Mouse (Mus musculus): ENCODE data around the gene Gjb3. TPM values are rescaled to one million over a fixed set of nuclear protein-coding genes. Genes with fewer than 3 reads are reported as not detected.

The Gjb3 gene
- polyA plus RNA-seq, 1 experiment from 2014 or later = not detected

GRCm38 (mm10) chr4:127363331-127363730, 32.7 kb upstream of the Gjb3 start:
- ATAC-seq (ENCODE audit: low FRiP score) = no peak
- 67% methylated on average over 4 of the region's 4 CpGs for WGBS

DNA sequence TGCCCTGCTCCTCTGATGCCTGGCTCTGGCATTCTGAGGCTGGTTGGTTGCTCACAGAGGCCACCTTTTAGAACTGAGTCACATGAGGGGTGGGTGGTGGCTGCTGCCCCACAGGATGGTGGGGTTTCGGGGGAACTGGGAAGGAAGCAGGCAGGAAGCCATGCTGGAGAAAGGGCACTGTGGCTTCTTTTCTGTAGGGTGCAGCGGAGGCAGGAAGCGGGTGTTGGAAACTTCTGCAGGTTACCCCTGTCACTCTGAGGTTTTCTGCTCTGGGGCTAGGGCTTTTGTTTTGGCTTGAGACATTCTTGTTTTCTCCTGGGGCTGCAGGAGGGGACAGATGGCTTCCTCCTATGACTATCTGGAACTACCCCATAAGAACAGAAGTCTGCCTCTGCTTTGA, 31.9 kb upstream of the Gjb3 start:
- Histone ChIP-seq H3K9me3 (replicated peaks) (no peaks in the 10 kb centered on the region), H3K27ac (replicated peaks) (no peak overlapping the region), H3K4me3 (replicated peaks) (no peak overlapping the region), H3K4me2 (no peak overlapping the region), H3K4me1 (peaks cover 7% of the 10 kb centered on the region; the same call in 1 of the 2 replicates), H3K9ac (replicated peaks) (no peak overlapping the region), H3K36me3 (no peaks in the 10 kb centered on the region), H3K27me3 (replicated peaks) (no peaks in the 10 kb centered on the region)
- ATAC-seq (ENCODE audit: low FRiP score) = no peak
- 93% methylated on average over 3 of the region's 3 CpGs for WGBS

More at GRCm38 (mm10) chr4:127363331-127363730, 32.7 kb upstream of the Gjb3 start:
- H3K9ac ChIP-seq (replicated peaks) = no peak overlapping the region
- no peak overlapping the region for H3K4me2 ChIP-seq
- no peaks in the 10 kb centered on the region for H3K9me3 ChIP-seq (replicated peaks)
- no peaks in the 10 kb centered on the region for H3K36me3 ChIP-seq
- H3K4me1 ChIP-seq = peaks cover 7% of the 10 kb centered on the region; the same call in 1 of the 2 replicates
- no peaks in the 10 kb centered on the region for H3K27me3 ChIP-seq (replicated peaks)
- H3K27ac ChIP-seq (replicated peaks) = no peak overlapping the region
- no peak overlapping the region for H3K4me3 ChIP-seq (replicated peaks)

GRCm38 (mm10) chr4:127358018-127358417, 27.4 kb upstream of the Gjb3 start, which contains the start of gene Gjb5:
Gene Gjb5 (minus strand): TSS chr4:127358181.
- Histone ChIP-seq H3K27me3 (replicated peaks) (no peaks in the 10 kb centered on the region), H3K4me3 (replicated peaks) (no peak within 1 kb of the TSS), H3K36me3 (no peaks in the 10 kb centered on the region), H3K4me2 (0 out of 2 replicates have a peak within 1 kb of the TSS, but pooled peaks have one; percentile 16), H3K4me1 (no peaks in the 10 kb centered on the region), H3K9me3 (replicated peaks) (no peaks in the 10 kb centered on the region), H3K9ac (replicated peaks) (no peak within 1 kb of the TSS), H3K27ac (replicated peaks) (no peak within 1 kb of the TSS)
- WGBS = 31% methylated on average over 5 of the region's 5 CpGs
- ATAC-seq (ENCODE audit: low FRiP score) = no peak

GRCm38 (mm10) chr4:127354506-127355485, 24.2 kb upstream of the Gjb3 start:
- ATAC-seq (ENCODE audit: low FRiP score) = no peak
- no peaks in the 10 kb centered on the region for H3K36me3 ChIP-seq
- no peaks in the 10 kb centered on the region for H3K9me3 ChIP-seq (replicated peaks)
- H3K4me1 ChIP-seq = no peaks in the 10 kb centered on the region
- no peak overlapping the region for H3K4me2 ChIP-seq
- H3K27me3 ChIP-seq (replicated peaks) = no peaks in the 10 kb centered on the region
- H3K27ac ChIP-seq (replicated peaks) = no peak overlapping the region
- WGBS = 72% methylated on average over 15 of the region's 15 CpGs
- no peak overlapping the region for H3K4me3 ChIP-seq (replicated peaks)
- no peak overlapping the region for H3K9ac ChIP-seq (replicated peaks)

- WGBS = 50% methylated on average over 8 of the region's 8 CpGs
- H3K4me3 ChIP-seq (replicated peaks) = no peak within 1 kb of the TSS
- H3K4me1 ChIP-seq = no peaks in the 10 kb centered on the region
- no peak within 1 kb of the TSS for H3K9ac ChIP-seq (replicated peaks)
- H3K27me3 ChIP-seq (replicated peaks) = no peaks in the 10 kb centered on the region
- no peak within 1 kb of the TSS for H3K27ac ChIP-seq (replicated peaks)
- ATAC-seq (ENCODE audit: low FRiP score) = no peak
- H3K4me2 ChIP-seq = no peak within 1 kb of the TSS
- no peaks in the 10 kb centered on the region for H3K9me3 ChIP-seq (replicated peaks)
- no peaks in the 10 kb centered on the region for H3K36me3 ChIP-seq
Observed at GRCm38 (mm10) chr4:127353951-127354438, 23.4 kb upstream of the Gjb3 start, which contains the start of gene Gjb4. Gene Gjb4 (minus strand): TSS chr4:127354081.

DNA sequence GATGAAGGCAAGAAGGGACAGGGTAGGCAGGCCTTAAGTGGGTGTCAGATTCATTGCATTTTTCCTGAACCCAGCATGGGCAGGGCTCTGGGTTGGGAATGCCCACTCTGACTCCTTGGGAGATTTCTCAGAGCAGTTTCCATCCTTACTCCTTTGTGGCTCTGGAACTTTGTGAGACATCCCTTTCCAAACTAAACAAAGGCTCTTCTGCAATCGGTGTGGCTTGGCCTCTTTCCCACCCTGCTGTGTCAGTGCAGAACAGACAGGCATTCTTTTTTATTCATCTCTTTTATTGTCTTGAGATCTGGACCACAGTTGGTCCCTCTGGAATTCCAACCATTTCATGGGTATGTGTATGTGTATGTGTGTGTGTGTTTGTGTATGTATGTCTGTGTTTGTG, 21.9 kb upstream of the Gjb3 start:
- H3K9me3 ChIP-seq (replicated peaks) = no peaks in the 10 kb centered on the region
- H3K27ac ChIP-seq (replicated peaks) = no peak overlapping the region
- H3K27me3 ChIP-seq (replicated peaks) = no peaks in the 10 kb centered on the region
- no peak for ATAC-seq (ENCODE audit: low FRiP score)
- H3K36me3 ChIP-seq = no peaks in the 10 kb centered on the region
- H3K4me1 ChIP-seq = no peaks in the 10 kb centered on the region
- WGBS = 18% methylated on average over 1 of the region's 1 CpGs
- H3K4me3 ChIP-seq (replicated peaks) = no peak overlapping the region
- H3K4me2 ChIP-seq = no peak overlapping the region
- H3K9ac ChIP-seq (replicated peaks) = no peak overlapping the region

DNA sequence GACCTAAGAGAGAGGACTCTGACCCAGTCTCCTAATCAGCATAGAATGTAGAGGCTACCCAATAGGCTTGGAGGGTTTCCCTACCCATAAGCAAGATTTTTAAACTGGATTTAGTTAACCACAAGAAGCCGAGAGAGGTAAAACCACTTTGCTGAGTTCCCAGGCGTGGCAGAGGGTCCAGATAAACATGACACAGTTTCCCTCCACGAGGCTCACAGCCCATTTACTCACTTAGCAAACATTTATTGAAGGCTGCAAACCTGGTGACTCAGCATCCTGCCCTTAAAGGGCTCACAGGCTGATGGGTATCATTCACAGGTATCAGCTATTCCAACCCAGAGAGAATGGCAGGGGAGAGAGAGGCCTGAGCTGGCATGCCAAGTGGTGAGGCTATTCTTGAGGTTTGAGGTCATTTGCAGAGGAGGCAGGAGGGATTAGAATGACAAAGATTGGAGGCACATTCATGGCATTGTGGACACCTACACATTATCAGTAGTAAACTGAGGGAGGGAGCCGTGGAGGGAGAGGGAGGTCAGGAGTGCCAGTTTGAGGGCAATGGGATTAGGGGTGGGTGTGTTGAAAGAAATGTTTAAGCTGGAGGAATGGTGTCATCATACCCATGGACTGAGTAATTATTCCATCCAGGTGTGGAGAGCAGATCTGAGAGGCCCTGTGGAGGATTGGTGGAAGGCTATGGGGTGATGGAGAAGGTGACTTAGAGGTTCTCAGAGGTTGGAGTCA, 19.1 kb upstream of the Gjb3 start:
- Histone ChIP-seq H3K4me2 (no peak overlapping the region), H3K27me3 (replicated peaks) (no peaks in the 10 kb centered on the region), H3K4me3 (replicated peaks) (no peak overlapping the region), H3K4me1 (no peaks in the 10 kb centered on the region), H3K27ac (replicated peaks) (no peak overlapping the region), H3K9me3 (replicated peaks) (no peaks in the 10 kb centered on the region), H3K36me3 (no peaks in the 10 kb centered on the region), H3K9ac (replicated peaks) (no peak overlapping the region)
- WGBS = 79% methylated on average over 4 of the region's 4 CpGs
- ATAC-seq (ENCODE audit: low FRiP score) = no peak

- ATAC-seq (ENCODE audit: low FRiP score) = no peak
- Histone ChIP-seq H3K36me3 (no peaks in the 10 kb centered on the region), H3K4me1 (no peaks in the 10 kb centered on the region), H3K9me3 (replicated peaks) (no peaks in the 10 kb centered on the region), H3K4me2 (no peak overlapping the region), H3K9ac (replicated peaks) (no peak overlapping the region), H3K4me3 (replicated peaks) (no peak overlapping the region), H3K27ac (replicated peaks) (no peak overlapping the region), H3K27me3 (replicated peaks) (no peaks in the 10 kb centered on the region)
- 90% methylated on average over 5 of the region's 5 CpGs for WGBS
Observed at GRCm38 (mm10) chr4:127345000-127345399, 14.4 kb upstream of the Gjb3 start.

DNA sequence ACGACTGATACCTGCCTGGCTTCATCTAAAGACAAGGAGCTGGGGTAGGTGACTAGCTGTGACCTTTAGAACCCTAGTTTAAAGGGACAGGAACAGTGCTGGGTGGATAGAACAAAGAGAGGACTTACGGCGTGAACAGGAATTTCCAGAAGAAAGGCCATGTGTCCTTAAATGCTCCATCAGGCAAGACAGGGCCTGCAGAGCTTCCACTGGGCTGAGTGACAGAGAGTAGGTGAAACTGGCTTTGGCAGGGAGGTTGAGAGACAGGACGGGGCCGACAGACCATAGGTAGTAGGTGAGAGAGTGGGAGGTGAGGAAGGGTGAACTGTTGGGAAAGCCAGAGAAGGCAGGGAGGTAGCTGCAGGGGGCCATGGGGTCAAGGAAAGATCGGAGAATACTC, 10.7 kb upstream of the Gjb3 start:
- no peak for ATAC-seq (ENCODE audit: low FRiP score)
- Histone ChIP-seq H3K36me3 (no peaks in the 10 kb centered on the region), H3K9ac (replicated peaks) (no peak overlapping the region), H3K9me3 (replicated peaks) (no peaks in the 10 kb centered on the region), H3K4me3 (replicated peaks) (no peak overlapping the region), H3K4me1 (no peaks in the 10 kb centered on the region), H3K27me3 (replicated peaks) (no peaks in the 10 kb centered on the region), H3K4me2 (no peak overlapping the region), H3K27ac (replicated peaks) (no peak overlapping the region)
- WGBS = 65% methylated on average over 6 of the region's 6 CpGs

DNA sequence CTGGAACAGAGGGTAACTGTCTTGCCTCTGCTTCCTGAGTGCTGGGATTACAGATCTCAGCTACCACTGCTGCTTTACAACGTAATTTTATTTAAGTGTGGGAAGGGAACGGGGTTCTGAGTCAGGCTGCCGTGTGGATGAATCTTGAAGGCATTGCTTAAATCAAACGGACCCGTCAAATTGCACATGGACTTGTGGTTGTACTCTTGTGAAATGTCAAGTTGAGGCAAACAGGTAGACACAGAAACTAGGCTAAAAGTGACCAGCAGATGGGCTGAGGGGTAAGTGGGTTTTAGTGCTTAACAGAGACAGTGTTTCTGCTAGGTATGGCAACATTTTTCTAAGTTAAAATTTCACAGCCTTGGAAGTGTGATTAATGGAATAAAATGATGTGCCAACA, 7.0 kb upstream of the Gjb3 start:
- no peak overlapping the region for H3K9ac ChIP-seq (replicated peaks)

GRCm38 (mm10) chr4:127334870-127335504, 4.3 kb upstream of the Gjb3 start:
- 46% methylated on average over 5 of the region's 5 CpGs for WGBS
- Histone ChIP-seq H3K9ac (replicated peaks) (no peak overlapping the region), H3K27me3 (replicated peaks) (peaks cover 32% of the 10 kb centered on the region)

More for the DNA sequence above, 7.0 kb upstream of the Gjb3 start:
- Histone ChIP-seq H3K36me3 (no peaks in the 10 kb centered on the region), H3K27ac (replicated peaks) (no peak overlapping the region), H3K9me3 (replicated peaks) (no peaks in the 10 kb centered on the region), H3K4me1 (no peaks in the 10 kb centered on the region), H3K4me3 (replicated peaks) (no peak overlapping the region), H3K4me2 (no peak overlapping the region), H3K27me3 (replicated peaks) (peaks cover 7% of the 10 kb centered on the region; the same call in 1 of the 2 replicates)
- no peak for ATAC-seq (ENCODE audit: low FRiP score)
- 90% methylated on average over 5 of the region's 5 CpGs for WGBS

More at GRCm38 (mm10) chr4:127334870-127335504, 4.3 kb upstream of the Gjb3 start:
- ATAC-seq (ENCODE audit: low FRiP score) = no peak
- H3K4me3 ChIP-seq (replicated peaks) = no peak overlapping the region
- H3K4me2 ChIP-seq = no peak overlapping the region
- no peaks in the 10 kb centered on the region for H3K36me3 ChIP-seq
- peaks cover 11% of the 10 kb centered on the region for H3K4me1 ChIP-seq
- no peak overlapping the region for H3K27ac ChIP-seq (replicated peaks)
- H3K9me3 ChIP-seq (replicated peaks) = no peaks in the 10 kb centered on the region

Measured in neural tube, embryonic 15.5 days (tissue).